Mouse (Mus musculus) ES-E14 (cell line): ENCODE data around the gene Olfr1359. TPM values are rescaled to one million over a fixed set of nuclear protein-coding genes. Genes with fewer than 3 reads are reported as not detected.
"Not testable (repeated sequence)": the region's sequence is repeated elsewhere in the genome, so short reads cannot be mapped to it uniquely, and the experiment has no call there.

Source experiments
- DNase-seq: peaks from one replicate; pipeline ENCODE4 v3.0.0-alpha.2; 2013; ENCODE audit warnings: low read depth, low spot score
- H3K27ac ChIP-seq: 2 replicates; pipeline ENCODE4 v1.5.1; 2012; ENCODE audit warnings: low read depth, mild to moderate bottlenecking, low read length, moderate library complexity, mixed read lengths; ENCODE audit not compliant: poor library complexity, insufficient read depth, severe bottlenecking
- H3K36me3 ChIP-seq: 2 replicates; pipeline ENCODE4 v1.6.1; 2012; ENCODE audit warnings: mild to moderate bottlenecking, low read length, moderate library complexity, mixed read lengths; ENCODE audit not compliant: control insufficient read depth, poor library complexity, insufficient read depth, severe bottlenecking
- H3K4me1 ChIP-seq, 2 experiments: fragments of 150-350 bp in 1 of 2; sonication (generic) in 1 of 2; 2 replicates each; pipeline ENCODE4 v1.6.1; 2012; ENCODE audit warnings: low read length in 2 of 2, mild to moderate bottlenecking in 1 of 2, mixed read lengths in 1 of 2; ENCODE audit not compliant: control insufficient read depth in 2 of 2, insufficient read depth in 2 of 2, poor library complexity in 1 of 2
- H3K4me3 ChIP-seq, 2 experiments: fragments of 150-350 bp in 1 of 2; sonication (generic) in 1 of 2; 2 replicates each; pipeline ENCODE4 v1.5.1; 2012; ENCODE audit warnings: low read length in 2 of 2, low read depth in 1 of 2, mild to moderate bottlenecking in 1 of 2, mixed read lengths in 1 of 2; ENCODE audit not compliant: insufficient read depth in 1 of 2, poor library complexity in 1 of 2, severe bottlenecking in 1 of 2
- H3K9ac ChIP-seq: 2 replicates; pipeline ENCODE4 v1.6.1; 2012; ENCODE audit warnings: low read depth, mild to moderate bottlenecking, low read length, mixed read lengths; ENCODE audit not compliant: poor library complexity, insufficient read depth, severe bottlenecking
- H3K9me3 ChIP-seq: fragments of 150-350 bp; sonication (generic); 2 replicates; pipeline ENCODE4 v1.6.1; 2012; ENCODE audit warnings: low read depth, mild to moderate bottlenecking, low read length; ENCODE audit not compliant: control insufficient read depth, insufficient read depth
- CHD2 ChIP-seq: IDR thresholded peaks from 2 replicates; pipeline ENCODE4 v1.6.1; 2014; ENCODE audit warnings: mild to moderate bottlenecking, low read depth, low read length, inconsistent platforms
- HCFC1 ChIP-seq: IDR thresholded peaks from 2 replicates; pipeline ENCODE4 v1.6.1; 2012; ENCODE audit warnings: low read length, inconsistent platforms, borderline replicate concordance; ENCODE audit not compliant: insufficient read depth
- MAFK ChIP-seq: IDR thresholded peaks from 2 replicates; pipeline ENCODE4 v1.6.1; 2014; ENCODE audit warnings: mild to moderate bottlenecking, low read depth, low read length, inconsistent platforms; ENCODE audit not compliant: insufficient read depth
- ZC3H11A ChIP-seq: IDR thresholded peaks from 2 replicates; pipeline ENCODE4 v1.6.1; 2012; ENCODE audit warnings: low read depth, mild to moderate bottlenecking, inconsistent platforms, low read length, borderline replicate concordance
- ZNF384 ChIP-seq: IDR thresholded peaks from 2 replicates; pipeline ENCODE4 v1.6.1; 2012; ENCODE audit warnings: low read depth, low read length, inconsistent platforms
- in situ Hi-C, 2 experiments: fragments of 600-800 bp; cut with MboI; formaldehyde crosslinking; loops; one replicate each; pipeline ENCODE4 v1.15.1; 2025; ENCODE audit warnings: low sequenced_read_pairs in 2 of 2, inconsistent platforms in 1 of 2; ENCODE audit not compliant: unreplicated experiment in 2 of 2
- total RNA-seq: library from RNA; depleted of rRNA; stranded (reverse); fragments of 300-350 nt; gene quantifications from 2 replicates; pipeline ENCODE4 v1.2.3, GENCODE M21; 2012

Olfr1359 gene
- total RNA-seq, 1 experiment: not detected

DNA sequence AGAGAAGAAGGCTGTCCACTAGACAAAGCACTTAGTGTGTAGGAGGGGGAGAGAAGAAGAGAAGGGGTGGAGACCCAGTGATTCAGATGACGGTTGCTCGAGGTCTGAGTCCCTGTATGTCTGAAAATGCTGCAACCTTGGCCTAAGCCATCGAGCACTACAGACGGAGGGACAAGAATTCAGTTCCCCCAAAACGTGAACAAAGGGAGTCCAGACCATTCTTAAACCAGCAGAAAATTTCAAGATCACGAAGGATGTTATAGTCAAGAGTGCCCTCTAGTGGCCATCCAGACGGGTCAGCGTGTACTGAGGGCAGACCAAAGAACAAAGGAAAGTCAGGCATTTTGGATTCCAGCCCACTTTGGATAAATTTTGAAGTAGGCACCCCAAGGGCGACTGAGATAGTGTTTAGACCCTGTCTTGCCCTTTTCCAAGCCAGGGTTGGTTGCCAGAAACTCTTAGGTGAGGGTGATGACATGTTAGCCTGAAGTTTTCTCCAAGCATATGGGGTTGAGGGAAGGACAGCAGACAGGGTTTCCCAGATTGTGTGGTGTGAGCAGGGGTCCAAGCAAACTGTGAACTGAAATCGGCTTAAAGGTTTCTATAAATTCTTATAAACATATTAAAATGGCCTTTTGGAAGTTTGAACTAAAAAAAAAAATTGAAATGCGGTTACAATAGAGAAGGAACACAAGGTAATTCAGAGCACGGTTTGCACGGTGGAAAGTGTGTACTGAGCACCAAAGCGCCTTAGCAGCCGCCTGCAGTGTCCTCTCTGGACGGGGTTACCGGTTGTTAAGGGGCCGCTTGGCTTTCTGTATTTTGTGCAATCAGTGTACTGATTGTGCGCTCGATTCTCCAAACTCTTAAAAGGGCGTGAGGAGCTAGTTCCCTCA is 36.3 kb downstream of the Olfr1359 start:
- H3K4me3 ChIP-seq: peak overlapping the region; percentile 1 to 42; a peak in 3 of 4 replicates
- peaks cover under 1% of the 10 kb centered on the region; the same call in 1 of the 2 replicates for H3K9me3 ChIP-seq
- H3K4me1 ChIP-seq: peaks cover 0 to 2% of the 10 kb centered on the region in 2 experiments; a peak in 1 of 4 replicates
- no peaks in the 10 kb centered on the region for H3K36me3 ChIP-seq
- H3K9ac ChIP-seq: peak overlapping the region; percentile 84
- DNase-seq: no peak
- no peak for TF ChIP-seq ZC3H11A
- no peak for TF ChIP-seq MAFK
- no peak for TF ChIP-seq ZNF384
- TF ChIP-seq CHD2: no peak
- TF ChIP-seq HCFC1: 0 out of 2 replicates have a peak, but pooled peaks have one; percentile 11
- in situ Hi-C loops: loop anchor here (10.0 to 25.0 kb wide), 3 partner anchors 301 to 1828 kb away; partner anchors contain the start of genes Hist1h1d (in 2 of the 2), Hist1h2ad (in 2 of the 2), Hist1h2ae (in 2 of the 2) and Hist1h2ah (in 2 of the 2)
- H3K27ac ChIP-seq: peak overlapping the region; percentile 71; the same call in 1 of the 2 replicates

DNA sequence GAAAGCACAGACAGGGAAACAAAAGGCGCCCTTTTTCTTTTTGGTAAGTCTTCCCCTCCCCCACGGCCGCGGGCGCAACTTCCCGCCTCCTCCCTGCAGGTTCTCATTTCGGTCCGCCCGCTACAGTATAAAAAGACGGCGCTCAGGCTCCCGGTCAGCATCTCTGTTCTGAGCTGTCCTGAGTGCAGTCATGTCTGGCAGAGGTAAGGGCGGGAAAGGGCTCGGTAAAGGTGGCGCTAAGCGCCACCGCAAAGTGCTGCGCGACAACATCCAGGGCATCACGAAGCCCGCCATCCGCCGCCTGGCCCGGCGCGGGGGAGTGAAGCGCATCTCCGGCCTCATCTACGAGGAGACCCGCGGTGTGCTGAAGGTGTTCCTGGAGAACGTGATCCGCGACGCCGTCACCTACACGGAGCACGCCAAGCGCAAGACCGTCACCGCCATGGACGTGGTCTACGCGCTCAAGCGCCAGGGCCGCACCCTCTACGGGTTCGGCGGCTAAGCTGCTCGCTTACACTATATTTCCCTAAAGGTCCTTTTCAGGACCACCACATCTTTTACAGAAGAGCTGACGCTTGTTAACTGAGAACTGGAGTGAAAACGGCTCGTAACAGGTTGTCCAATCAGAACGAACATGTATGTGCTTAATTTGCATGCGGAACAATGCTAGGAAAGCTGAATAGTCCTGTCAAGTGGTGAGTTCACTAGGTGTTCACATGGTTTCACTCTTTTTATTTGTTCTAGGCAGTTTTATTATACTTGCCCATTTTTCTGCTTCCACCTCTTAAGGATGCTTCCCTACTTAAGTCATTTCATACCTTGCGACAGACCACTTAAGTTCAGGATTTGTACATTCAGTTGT is 37.2 kb downstream of the Olfr1359 start, which contains the start of gene Hist1h4j:
TSS of gene Hist1h4j (plus strand) at position 159 of the 862 bp plus-strand sequence.
- peak; percentile 87 for DNase-seq
- not testable (repeated sequence) for H3K36me3 ChIP-seq, H3K9me3 ChIP-seq, H3K4me1 ChIP-seq
- H3K27ac ChIP-seq: peak within 1 kb of the TSS; percentile 91
- H3K9ac ChIP-seq: peak within 1 kb of the TSS; percentile 84
- in situ Hi-C loops: loop anchor here (10.0 to 25.0 kb wide), 3 partner anchors 300 to 1827 kb away; partner anchors contain the start of genes Hist1h1d (in 2 of the 2), Hist1h2ad (in 2 of the 2), Hist1h2ae (in 2 of the 2) and Hist1h2ah (in 2 of the 2)
- peak within 1 kb of the TSS; percentile 72 to 78 for H3K4me3 ChIP-seq

DNA sequence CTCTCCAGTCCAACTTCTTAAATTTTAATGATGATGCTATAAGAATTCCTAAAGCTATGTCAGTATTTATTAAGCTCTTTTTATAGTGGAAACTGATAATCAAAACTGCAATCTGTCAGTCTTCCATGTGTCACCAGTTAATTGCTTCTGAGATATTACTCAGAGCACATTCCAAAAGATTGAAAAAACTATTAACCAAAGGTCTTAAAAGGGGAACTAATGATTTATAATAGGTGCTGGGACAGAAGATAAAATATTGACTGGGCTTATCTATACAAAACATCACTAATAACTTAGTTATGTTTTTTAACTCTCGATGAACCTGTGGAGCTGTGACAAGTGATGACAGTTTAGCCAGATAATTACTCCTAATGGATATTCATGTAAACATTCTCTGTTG is 47.1 kb downstream of the Olfr1359 start:
- no peak overlapping the region for H3K27ac ChIP-seq
- in situ Hi-C loops: loop anchor here (25.0 kb wide), 2 partner anchors 292 to 1817 kb away; partner anchors contain the start of genes Hist1h1d (in 2 of the 2), Hist1h2ad (in 2 of the 2), Hist1h2ae (in 2 of the 2) and Hist1h2bf (in 2 of the 2)
- H3K9me3 ChIP-seq: no peaks in the 10 kb centered on the region
- no peak overlapping the region for H3K9ac ChIP-seq
- no peak for DNase-seq
- no peak overlapping the region for H3K4me3 ChIP-seq
- H3K36me3 ChIP-seq: no peaks in the 10 kb centered on the region
- H3K4me1 ChIP-seq: 0 out of 4 replicates have a peak, but pooled peaks cover 0 to 2% of the 10 kb centered on the region in 2 experiments
- no peak for TF ChIP-seq ZC3H11A
- TF ChIP-seq ZNF384: no peak
- TF ChIP-seq HCFC1: no peak
- no peak for TF ChIP-seq MAFK
- no peak for TF ChIP-seq CHD2
